Comparison of ENCODE assay signal across 8 mouse cellular contexts in the genomic region with DNA sequence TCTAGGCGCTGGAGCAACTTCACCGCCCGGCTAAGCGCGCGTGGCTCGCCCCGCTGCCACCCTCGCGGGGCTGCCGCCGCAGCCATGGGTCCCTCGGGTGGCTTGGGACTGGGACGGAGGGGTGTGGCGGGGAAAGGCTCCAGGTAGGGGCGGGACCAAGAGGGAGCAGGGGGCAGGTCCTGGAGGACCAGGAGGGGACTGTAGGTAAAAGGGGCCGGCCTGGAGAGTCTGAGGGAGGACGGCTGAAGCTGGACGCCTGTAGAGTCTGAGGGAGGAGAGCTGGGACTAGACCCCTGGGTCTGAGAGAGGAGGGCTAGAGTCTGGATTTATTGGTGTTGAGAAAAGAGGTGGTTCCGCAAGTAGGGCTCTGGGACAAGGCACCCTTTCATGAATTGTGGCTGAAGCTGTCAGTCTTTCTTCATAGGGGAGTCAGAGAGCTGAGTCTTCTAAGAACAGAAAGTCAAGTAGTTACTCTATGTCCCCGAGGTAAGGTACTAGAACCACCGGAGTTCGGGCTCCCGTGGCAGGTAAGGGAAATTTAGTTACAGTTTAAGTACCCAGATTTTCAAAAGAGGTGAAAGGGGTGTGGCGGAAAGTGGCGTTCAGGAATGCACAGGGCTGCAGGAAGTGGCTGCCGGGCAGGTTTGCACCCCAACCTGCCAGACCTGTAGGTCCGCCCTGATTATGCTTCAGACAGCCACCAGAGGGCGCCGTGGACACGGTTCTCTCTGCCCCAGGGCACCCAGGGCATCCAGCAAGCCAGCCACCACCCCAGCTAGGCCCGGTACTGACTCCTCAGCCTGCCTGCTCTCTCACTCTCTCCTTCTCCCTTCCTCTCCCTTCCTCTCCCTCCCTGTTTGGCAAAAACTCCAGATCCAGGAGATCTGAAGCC. TPM values are rescaled to one million over a fixed set of nuclear protein-coding genes. Genes with fewer than 3 reads are reported as not detected.
DNase-seq lines count a peak whose midpoint lies in the region; ATAC-seq and TF ChIP-seq lines count a peak whose summit lies in the region.

A gene (minus strand): TSS at position 113 of the 892 bp plus-strand sequence.

- H3K27me3 ChIP-seq in Patski, result no peaks in the 10 kb centered on the region
- peaks cover 9% of the 10 kb centered on the region; the same call in 1 of the 2 replicates for H3K27me3 ChIP-seq in intestine, embryonic 16.5 days (replicated peaks; ENCODE audit: control insufficient read depth, insufficient read depth, low read length)
- peaks cover 21% of the 10 kb centered on the region for H3K27me3 ChIP-seq in liver, embryonic 13.5 days
- H3K27me3 ChIP-seq in neural tube, embryonic 11.5 days (ENCODE audit: control insufficient read depth, insufficient read depth, low read length), result peaks cover 18% of the 10 kb centered on the region

- TF ChIP-seq POLR2A in cortical plate, adult 2 months (IDR thresholded peaks at IDR 0.05; ENCODE audit: extremely low read depth, insufficient read depth, low read length), result no peak

- H3K9me3 ChIP-seq in intestine, embryonic 16.5 days (ENCODE audit: control insufficient read depth, low read length), result no peaks in the 10 kb centered on the region
- no peaks in the 10 kb centered on the region for H3K9me3 ChIP-seq in liver, embryonic 13.5 days (replicated peaks)
- no peaks in the 10 kb centered on the region for H3K9me3 ChIP-seq in neural tube, embryonic 11.5 days (ENCODE audit: control insufficient read depth, low read length)

- no peak within 1 kb of the TSS for H3K27ac ChIP-seq in cortical plate, adult 2 months (ENCODE audit: insufficient read depth, low read length)
- H3K27ac ChIP-seq in intestine, embryonic 16.5 days (ENCODE audit: low read length), result peak within 1 kb of the TSS; percentile 77
- H3K27ac ChIP-seq in liver, embryonic 13.5 days, result no peak within 1 kb of the TSS
- H3K27ac ChIP-seq in neural tube, embryonic 11.5 days (ENCODE audit: low read depth, low read length), result no peak within 1 kb of the TSS

- CTCF ChIA-PET in Patski (lab: Charles Lee), result interaction anchor here (0.7 to 2.6 kb wide), 13 partner anchors 10 to 93 kb away, joined by 3 to 16 read pairs (median 4); a partner anchor contains a TSS

- peak within 1 kb of the TSS; percentile 51 for H3K4me2 ChIP-seq in intestine, embryonic 16.5 days (ENCODE audit: low read depth, low read length)
- peak within 1 kb of the TSS; percentile 54 for H3K4me2 ChIP-seq in liver, embryonic 13.5 days
- no peak within 1 kb of the TSS for H3K4me2 ChIP-seq in neural tube, embryonic 11.5 days (ENCODE audit: low read depth)

- H3K4me3 ChIP-seq in cortical plate, adult 2 months (ENCODE audit: insufficient read depth, low read length), result no peak within 1 kb of the TSS
- peak within 1 kb of the TSS; percentile 55 for H3K4me3 ChIP-seq in intestine, embryonic 16.5 days (ENCODE audit: low read length)
- peak within 1 kb of the TSS; percentile 26 for H3K4me3 ChIP-seq in liver, embryonic 13.5 days (replicated peaks)
- no peak within 1 kb of the TSS for H3K4me3 ChIP-seq in neural tube, embryonic 11.5 days (ENCODE audit: low read depth, low read length)

- 2% methylated on average over 32 of the region's 32 CpGs for WGBS in intestine, embryonic 16.5 days
- 2% methylated on average over 32 of the region's 32 CpGs for WGBS in liver, embryonic 13.5 days (ENCODE audit: insufficient replicate concordance)
- 1% methylated on average over 26 of the region's 32 CpGs for WGBS in neural tube, embryonic 11.5 days

- in situ Hi-C loops in Patski (cut with MboI; ENCODE audit: low pct_unique_long_range_greater_than_20kb), result no loop called here

- DNase-seq in 3134 (ENCODE audit: extremely low read depth, insufficient read length, low spot score) (peak; percentile 70), Patski (ENCODE audit: low read depth, low spot score) (no peak)
- DNase-seq in gonadal fat pad, adult 2 months (ENCODE audit: low read depth), result peak; percentile 61
- peak; percentile 57 for DNase-seq in liver, embryonic 13.5 days
- peak; percentile 70 for DNase-seq in neural tube, embryonic 11.5 days (ENCODE audit: low spot score)
- peak; percentile 82 for DNase-seq in testis, postnatal 14 days (ENCODE audit: low spot score)

- no peaks in the 10 kb centered on the region for H3K4me1 ChIP-seq in cortical plate, adult 2 months (ENCODE audit: control insufficient read depth, insufficient read depth, low read length)
- H3K4me1 ChIP-seq in intestine, embryonic 16.5 days (ENCODE audit: control insufficient read depth, insufficient read depth, low read length), result peaks cover 7% of the 10 kb centered on the region; the same call in 1 of the 2 replicates
- peaks cover 3% of the 10 kb centered on the region; the same call in 1 of the 2 replicates for H3K4me1 ChIP-seq in liver, embryonic 13.5 days (replicated peaks)
- no peaks in the 10 kb centered on the region for H3K4me1 ChIP-seq in neural tube, embryonic 11.5 days (ENCODE audit: control insufficient read depth, insufficient read depth, low read length)

- peak; percentile 93 for ATAC-seq in Patski
- ATAC-seq in intestine, embryonic 16.5 days, result peak; percentile 93
- ATAC-seq in liver, embryonic 13.5 days (ENCODE audit: low read depth), result peak; percentile 62
- ATAC-seq in neural tube, embryonic 11.5 days (ENCODE audit: insufficient read depth, low FRiP score, low TSS enrichment), result 0 out of 2 replicates have a peak, but pooled peaks have one; percentile 50

- H3K9ac ChIP-seq in intestine, embryonic 16.5 days (ENCODE audit: low read depth, low read length), result peak within 1 kb of the TSS; percentile 80
- H3K9ac ChIP-seq in liver, embryonic 13.5 days, result 0 out of 2 replicates have a peak within 1 kb of the TSS, but pooled peaks have one; percentile 22
- no peak within 1 kb of the TSS for H3K9ac ChIP-seq in neural tube, embryonic 11.5 days (ENCODE audit: low read length)

- POLR2A ChIA-PET in Patski (lab: Charles Lee), result interaction anchor here (0.7 kb wide), 1 partner anchor 49 kb away, joined by 3 read pairs; no protein-coding TSS in a partner anchor

- TF ChIP-seq CTCF in Patski (IDR thresholded peaks at IDR 0.05), result peak; percentile 95
- TF ChIP-seq CTCF in cortical plate, adult 2 months (IDR thresholded peaks at IDR 0.05; ENCODE audit: extremely low read depth, insufficient read depth, low read length), result peak; percentile 52

- no peaks in the 10 kb centered on the region for H3K36me3 ChIP-seq in intestine, embryonic 16.5 days (ENCODE audit: control insufficient read depth, insufficient read depth, low read length)
- no peaks in the 10 kb centered on the region for H3K36me3 ChIP-seq in liver, embryonic 13.5 days
- H3K36me3 ChIP-seq in neural tube, embryonic 11.5 days (ENCODE audit: control insufficient read depth, insufficient read depth, low read length), result no peaks in the 10 kb centered on the region

RNA-seq across cellular contexts. Expression of the gene that starts here (rescaled TPM):
- polyA plus RNA-seq in Patski (2021), result 0.15 TPM
- not detected in 2 replicates for polyA plus RNA-seq in cortical plate, adult 2 months (2012; rRNA removed)
- 21.4 and 22.9 TPM in 2 replicates for polyA plus RNA-seq in gonadal fat pad, adult 2 months (2012; rRNA removed)
- polyA plus RNA-seq in intestine, embryonic 16.5 days (2015; fragmentation: Nextera tagmentation; extraction: Ambion mirVana), result 32.6 and 42.1 TPM in 2 replicates
- polyA plus RNA-seq in liver, embryonic 13.5 days (2015; fragmentation: Nextera tagmentation; extraction: Ambion mirVana), result 1.2 and 1.3 TPM in 2 replicates
- 0.45 and 0.53 TPM in 2 replicates for polyA plus RNA-seq in neural tube, embryonic 11.5 days (2014; fragmentation: Nextera tagmentation; extraction: Ambion mirVana)

Comparison
In these comparisons a context has a peak if more than half of its experiments do, and no peak if none do; other contexts are left out.
1. Peak in ATAC-seq in Patski; RNA of the gene not detected or under 1 TPM.
2. Peak in DNase-seq and ATAC-seq in neural tube, embryonic 11.5 days; RNA of the gene not detected or under 1 TPM.
3. H3K4me3 ChIP-seq: peak in intestine, embryonic 16.5 days (single experiment) and liver, embryonic 13.5 days (single experiment); none in cortical plate, adult 2 months (single experiment) and neural tube, embryonic 11.5 days (single experiment).
4. Peak in every context shown above with its lines, with median percentiles within 50 percentile points of each other: ATAC-seq.